Mouse (Mus musculus): ENCODE results near the gene Wdfy4.

DNA sequence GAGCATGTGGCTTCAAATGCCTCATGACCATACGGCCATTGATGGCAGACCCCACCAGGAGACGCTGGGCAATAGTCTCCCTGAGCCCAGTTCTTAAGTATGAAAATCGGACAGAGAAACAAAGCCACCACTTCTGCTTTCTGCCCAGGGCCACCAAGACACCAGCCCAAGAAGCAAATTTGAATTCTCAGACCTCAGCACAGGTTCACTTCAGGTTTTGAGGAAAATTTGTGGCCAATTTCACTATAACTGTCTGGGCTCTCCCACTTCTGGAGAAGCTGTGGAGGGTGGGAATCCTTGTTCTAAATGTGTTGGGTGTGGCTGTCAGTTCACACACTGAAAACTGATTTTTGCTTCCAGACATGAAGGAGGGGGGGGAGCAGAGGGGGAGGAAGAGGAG is 8.9 kb upstream of the Wdfy4 start:
- TF ChIP-seq POLR2A (IDR thresholded peaks at IDR 0.05; ENCODE audit: insufficient read depth, low read length) = no peak
- TF ChIP-seq CTCF (IDR thresholded peaks at IDR 0.05; ENCODE audit: low read depth, low read length) = no peak

Data from ES-Bruce4 (cell line).